Mouse (Mus musculus): ENCODE data around the gene Upp2.

GRCm38 (mm10) chr2:58794489-58794888, 227.4 kb downstream of the Upp2 start:
- no peak for TF ChIP-seq MAFK (IDR thresholded peaks at IDR 0.05; ENCODE audit: insufficient read depth, low read depth, low read length)
- TF ChIP-seq CHD2 (IDR thresholded peaks at IDR 0.05; ENCODE audit: low read depth, low read length): no peak
- TF ChIP-seq ZC3H11A (IDR thresholded peaks at IDR 0.05; ENCODE audit: borderline replicate concordance, low read depth, low read length): no peak
- no peak for TF ChIP-seq ZNF384 (IDR thresholded peaks at IDR 0.05; ENCODE audit: low read depth, low read length)
- no peak for TF ChIP-seq HCFC1 (IDR thresholded peaks at IDR 0.05; ENCODE audit: borderline replicate concordance, insufficient read depth, low read length)
